Mouse (Mus musculus) layer of hippocampus, adult 8-10 months (tissue): ENCODE measurements at regions not wholly inside any gene's neighbourhood (a gene's known extent, or its start where the extent isn't known, plus 50 kb on each side); places are given as distances from the start of the nearest gene placed in this dataset.

ENCODE experiments used
- DNase-seq, 2 experiments: peaks; one replicate each; pipeline ENCODE4 v3.0.0; 2022; ENCODE audit warnings: low spot score in 2 of 2

GRCm38 (mm10) chr8:26804901-26805341 is 172.2 kb upstream of the Zfp703 start:
- no peak for DNase-seq

DNA sequence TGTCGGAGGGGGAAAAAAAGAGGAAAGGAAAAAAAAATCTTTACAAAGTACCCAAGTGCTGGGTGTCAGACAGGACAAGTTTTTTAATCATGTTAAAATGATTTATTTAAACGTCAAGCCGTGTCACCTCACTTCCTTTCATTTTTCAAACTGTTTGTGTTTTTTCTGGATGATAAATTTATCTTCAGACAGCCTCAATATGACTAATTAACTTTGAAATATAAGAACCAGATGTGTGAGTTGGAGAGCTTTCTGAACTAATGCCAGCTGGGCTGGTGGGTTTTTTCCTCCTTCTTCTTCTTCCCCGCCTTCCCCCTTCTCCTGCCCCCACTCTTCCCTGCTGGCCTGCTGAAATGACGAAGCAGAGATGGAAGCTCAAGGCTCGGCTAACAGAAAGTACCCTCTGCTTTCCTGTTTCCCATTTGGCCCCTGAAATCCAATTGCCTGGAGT is 171.7 kb upstream of the Zfp703 start:
- DNase-seq = no peak

DNA sequence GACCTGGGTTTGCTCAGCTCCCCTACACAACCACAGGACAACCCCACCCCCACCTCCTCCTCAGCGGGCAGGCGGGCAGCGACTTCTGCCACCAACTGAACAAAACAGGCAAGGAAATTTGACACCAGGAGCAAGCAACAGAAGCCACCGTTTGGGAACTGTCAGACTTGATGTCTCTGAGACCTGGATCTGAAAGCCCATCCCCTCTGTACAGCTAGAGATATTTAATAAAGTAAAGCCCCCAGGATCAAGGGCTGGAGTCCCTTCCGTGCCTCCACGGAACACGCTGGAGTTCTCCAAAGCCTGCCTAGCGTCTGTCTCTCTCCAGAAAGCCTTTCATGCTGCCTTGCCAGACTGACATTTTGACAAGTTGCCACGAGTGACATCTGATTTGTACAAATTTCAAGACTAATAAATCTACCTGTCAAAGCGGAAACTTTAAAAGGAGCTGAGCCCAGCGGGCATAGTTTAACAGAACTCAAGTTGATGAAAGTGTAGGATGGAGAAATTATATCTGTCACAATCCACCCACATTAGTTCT is 168.9 kb upstream of the Zfp703 start:
- no peak for DNase-seq

DNA sequence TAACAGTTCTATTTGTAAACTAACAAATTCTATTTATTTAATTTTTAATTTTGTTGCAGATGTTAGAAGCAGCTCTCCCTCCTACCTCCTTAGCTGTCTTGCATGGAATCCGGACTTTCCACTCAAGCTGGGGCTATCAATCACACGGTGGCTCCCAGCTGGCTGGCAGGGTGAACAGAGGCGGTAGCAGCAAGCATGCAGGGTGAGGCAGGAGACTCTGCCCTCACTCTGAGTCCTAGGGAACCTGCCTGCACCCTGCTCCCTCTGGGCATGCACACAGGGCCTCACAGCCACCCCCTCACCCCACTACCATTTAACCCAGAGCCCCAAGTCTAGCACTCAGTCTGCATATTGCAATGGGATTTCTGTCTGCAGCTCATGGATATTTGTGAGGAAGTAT is 168.4 kb upstream of the Zfp703 start:
- DNase-seq = no peak

- no peak for DNase-seq
Observed at GRCm38 (mm10) chr8:26809943-26810342, 167.2 kb upstream of the Zfp703 start.

DNA sequence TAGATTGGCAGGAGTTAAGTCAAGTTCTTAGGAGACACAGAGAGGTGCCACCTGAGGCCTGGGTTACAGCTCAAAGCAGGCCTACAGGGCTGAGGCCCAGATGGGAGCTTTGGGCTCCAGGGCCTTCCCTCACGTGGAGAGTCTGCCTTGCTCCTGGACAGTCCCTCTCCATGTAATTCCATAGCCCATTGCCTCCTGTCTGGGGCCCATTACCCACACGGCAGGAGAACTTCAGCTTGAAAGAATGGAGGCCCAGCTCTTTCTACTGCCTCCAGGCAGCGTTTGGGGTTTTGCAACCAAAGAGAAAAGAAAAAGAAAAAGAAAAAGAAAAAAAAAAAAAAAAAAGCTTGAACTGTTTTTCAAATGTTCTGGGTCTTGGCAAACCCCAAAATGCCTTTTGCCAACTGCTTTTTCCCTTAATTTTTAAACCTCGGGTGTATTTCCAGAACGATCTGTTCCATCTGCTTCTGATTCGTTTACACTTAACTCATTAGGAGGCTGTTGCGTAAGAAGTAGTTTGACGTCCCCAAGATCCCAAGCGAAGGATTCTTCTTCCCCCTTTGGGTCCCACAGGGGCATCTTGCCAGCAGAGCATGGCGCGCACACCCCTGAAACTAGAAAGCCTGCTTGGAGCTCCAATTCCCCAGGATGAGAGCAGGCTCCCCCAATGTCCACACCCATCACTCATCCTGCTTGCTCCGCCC is 165.4 kb upstream of the Zfp703 start:
- DNase-seq = no peak

GRCm38 (mm10) chr8:26813198-26813815 is 163.8 kb upstream of the Zfp703 start:
- DNase-seq = no peak

DNA sequence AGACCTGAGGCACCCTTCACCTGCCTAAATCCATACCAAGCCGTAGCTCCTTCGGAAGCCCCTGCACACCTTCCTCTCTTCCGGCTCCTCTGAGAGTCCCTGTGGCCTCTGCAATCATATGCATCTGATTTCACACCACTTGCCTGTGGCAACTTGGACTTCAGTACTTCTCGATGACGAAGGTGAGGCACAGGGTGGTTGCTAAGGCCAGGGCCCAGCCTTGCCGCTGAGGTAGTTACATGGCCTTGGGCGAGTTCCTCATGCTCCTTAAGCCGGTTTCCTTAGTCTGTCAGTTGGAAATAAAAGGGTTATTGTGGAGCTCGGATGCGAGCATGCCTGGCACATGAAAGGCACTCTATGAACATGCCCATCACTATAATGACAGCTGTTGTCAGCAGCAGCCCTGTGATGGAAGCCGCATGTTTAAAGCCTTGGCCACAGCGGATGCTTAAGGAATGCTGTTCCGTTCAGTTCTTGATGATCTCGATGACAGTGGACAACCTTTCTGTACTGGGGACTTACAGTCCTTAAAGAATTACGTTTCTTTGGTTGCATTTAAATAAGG is 162.0 kb upstream of the Zfp703 start:
- DNase-seq = no peak

- DNase-seq = no peak
Observed at GRCm38 (mm10) chr8:26816977-26817376, 160.1 kb upstream of the Zfp703 start.

DNA sequence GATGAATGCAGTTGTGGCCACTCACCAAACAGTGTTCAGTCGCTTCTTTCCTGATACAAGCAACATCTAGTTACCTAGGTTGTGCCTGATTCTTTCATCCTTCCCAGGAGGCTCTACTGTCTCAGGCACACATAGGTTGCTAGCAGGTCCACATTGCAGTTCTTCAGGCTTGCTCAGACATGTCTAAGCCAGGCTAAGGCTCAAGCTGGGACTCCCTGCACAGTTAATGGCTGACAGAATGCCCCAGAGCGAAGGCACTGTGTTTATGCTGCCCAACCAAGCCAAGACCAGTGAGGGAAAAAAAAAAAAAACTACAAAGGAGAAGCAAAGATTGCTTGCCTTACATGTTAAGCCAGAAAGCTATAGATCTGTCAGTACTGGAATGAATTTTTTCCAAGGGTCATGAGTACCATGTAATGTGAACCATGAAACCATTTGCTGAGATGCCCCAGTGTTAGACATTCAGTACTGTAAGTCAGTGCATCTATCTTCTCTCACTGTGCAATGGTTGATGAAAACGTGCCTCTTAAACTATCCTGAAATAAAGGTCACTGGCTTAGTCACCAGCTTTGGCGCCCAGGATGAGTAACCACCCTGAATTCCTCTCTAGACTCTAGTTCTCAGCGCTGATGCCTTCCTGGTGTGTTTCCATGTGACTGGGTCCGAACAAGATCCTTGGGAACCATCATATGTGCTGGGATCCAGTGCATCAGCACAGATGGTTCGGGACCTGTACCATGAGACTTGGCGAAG is 152.8 kb upstream of the Zfp703 start:
- no peak for DNase-seq

- DNase-seq = no peak
Observed at GRCm38 (mm10) chr8:26828311-26828909, 148.7 kb upstream of the Zfp703 start.

- no peak for DNase-seq
Observed at GRCm38 (mm10) chr8:26829313-26829712, 147.8 kb upstream of the Zfp703 start.

GRCm38 (mm10) chr8:26831148-26831547 is 146.0 kb upstream of the Zfp703 start:
- DNase-seq = no peak

DNA sequence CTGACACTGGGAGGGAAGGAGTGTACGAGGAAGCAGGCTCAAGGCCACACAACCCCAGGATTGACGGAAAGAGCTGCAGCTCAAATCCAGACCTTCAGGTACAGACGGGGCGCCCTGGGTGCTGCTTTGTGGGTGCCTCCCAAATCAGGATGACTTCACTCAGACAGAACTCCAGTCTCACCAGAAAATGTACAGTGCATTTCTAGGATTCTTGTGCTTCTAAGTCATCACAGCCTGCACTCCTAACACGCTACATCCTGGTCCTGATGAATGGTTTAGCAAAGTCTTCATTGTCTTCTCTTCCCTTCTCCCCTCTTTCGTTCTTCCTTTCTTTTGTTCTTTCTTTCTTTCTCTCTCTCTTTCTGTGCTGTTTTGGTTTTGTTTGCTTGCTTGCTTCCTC is 145.3 kb upstream of the Zfp703 start:
- DNase-seq = no peak

DNA sequence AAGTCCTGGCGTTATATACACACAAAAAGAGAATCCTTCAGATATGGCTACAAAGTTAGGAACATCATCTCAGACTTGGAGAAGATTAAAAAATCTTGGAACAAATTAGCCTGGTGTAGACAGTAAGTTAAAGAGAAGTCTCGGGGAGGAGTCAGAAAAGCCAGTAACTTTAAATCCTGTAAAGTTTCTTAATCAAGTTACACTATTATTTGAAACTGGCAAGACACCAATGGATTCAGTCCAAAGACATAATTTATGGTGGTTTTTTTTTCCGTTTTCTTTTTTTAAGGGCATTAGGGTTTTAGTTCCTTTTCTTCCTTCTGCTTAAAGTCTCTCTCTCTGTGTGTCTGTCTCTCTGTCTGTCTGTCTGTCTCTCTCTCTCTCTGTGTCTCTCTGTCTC is 144.6 kb upstream of the Zfp703 start:
- DNase-seq = no peak

DNA sequence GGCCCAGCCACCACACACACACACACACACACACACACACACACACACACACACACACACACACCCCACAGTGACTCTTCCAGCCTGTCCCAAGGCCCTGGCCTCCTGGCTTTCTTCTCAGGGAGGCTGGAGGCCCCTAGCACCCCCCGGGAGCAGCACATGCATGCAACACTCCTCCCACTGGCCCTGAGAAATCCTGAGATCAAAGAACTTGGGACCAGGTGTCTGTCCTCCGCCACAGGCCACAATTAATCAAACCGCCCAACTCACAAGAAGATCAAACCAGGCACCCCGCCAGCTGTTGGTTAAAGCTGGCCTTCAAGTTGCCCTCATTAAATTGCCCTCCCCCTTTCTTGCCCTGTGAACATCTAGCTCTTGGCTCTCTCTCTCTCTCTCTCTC is 143.8 kb upstream of the Zfp703 start:
- DNase-seq = no peak

- no peak for DNase-seq
Observed at GRCm38 (mm10) chr8:26833784-26834183, 143.3 kb upstream of the Zfp703 start.

DNA sequence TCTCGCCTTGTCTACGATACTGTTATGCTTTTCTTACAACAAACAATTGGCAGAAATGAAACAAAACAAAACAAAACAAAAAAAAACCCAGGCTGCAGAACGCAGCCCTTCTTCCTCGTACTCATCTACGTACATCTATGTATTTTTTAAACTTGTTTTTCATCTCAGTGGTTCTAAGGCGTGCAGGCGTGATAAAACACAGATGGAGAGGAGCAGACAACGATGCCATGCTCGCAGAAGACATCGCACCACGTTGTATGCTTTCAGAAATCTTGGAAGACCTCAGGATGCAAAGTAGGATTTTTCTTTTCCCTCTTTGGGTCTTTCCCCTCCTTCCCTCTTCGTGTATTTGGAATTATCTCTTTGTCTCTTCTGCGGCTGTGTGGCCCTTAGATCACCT is 142.5 kb upstream of the Zfp703 start:
- DNase-seq = no peak

- no peak for DNase-seq
Observed at GRCm38 (mm10) chr8:26835076-26835475, 142.0 kb upstream of the Zfp703 start.

- DNase-seq = no peak
Observed at GRCm38 (mm10) chr8:26835616-26836015, 141.5 kb upstream of the Zfp703 start.

DNA sequence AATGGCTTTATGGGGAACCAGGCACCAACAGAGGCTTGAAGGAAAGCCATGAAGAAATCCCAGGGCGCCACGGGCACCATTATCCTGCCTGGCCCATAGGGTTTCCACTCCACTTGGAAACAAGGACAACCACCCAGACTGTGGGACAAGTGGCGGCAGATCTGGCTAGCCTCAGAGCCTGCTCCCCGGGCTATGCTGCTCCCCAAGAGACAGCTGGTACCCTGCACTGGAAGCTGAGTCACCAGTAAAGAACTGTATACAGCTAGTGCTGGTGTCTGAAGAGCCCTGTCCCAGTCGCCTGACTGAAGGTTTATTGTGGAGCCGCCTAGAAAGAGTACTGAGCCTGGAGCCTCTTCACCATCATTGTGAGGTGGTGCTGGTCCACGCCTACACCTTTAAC is 140.6 kb upstream of the Zfp703 start:
- no peak for DNase-seq

- DNase-seq = no peak
Observed at GRCm38 (mm10) chr8:26840286-26840685, 136.8 kb upstream of the Zfp703 start.
